Mouse (Mus musculus): ENCODE results near the gene Igdcc3.

- TF ChIP-seq FLI1 (IDR thresholded peaks at IDR 0.05; ENCODE audit: low read length) (no peak), GATA1 (IDR thresholded peaks at IDR 0.05; ENCODE audit: borderline replicate concordance, low read length) (no peak)
These were observed 25.4 kb downstream of the Igdcc3 start for GRCm38 (mm10) chr9:65166386-65166785.

All from megakaryocyte, embryonic 14.5 days (primary cell).